Mouse (Mus musculus): Measurements from ENCODE around the gene Wasf3.
"Not testable (repeated sequence)": the region's sequence is repeated elsewhere in the genome, so short reads cannot be mapped to it uniquely, and the experiment has no call there.

Wasf3 gene

DNA sequence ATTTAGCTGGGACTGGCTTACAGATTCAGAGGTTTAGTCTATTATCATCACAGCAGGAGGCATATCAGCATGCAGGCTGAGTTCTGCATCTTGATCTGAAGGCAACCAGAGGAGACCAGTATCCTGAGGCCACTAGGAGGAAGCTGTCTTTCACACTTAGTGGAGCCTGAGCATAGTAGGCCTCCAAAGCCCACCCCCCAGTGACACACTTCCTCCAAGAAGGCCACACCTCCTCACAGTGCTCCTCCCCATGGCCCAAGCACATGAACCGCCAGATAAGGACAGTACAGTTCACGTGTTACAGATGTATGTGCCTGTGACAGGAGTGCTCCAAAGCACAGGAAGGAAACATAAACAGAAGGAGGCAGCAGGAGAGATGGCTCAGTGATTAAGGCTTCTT is 58.0 kb downstream of the Wasf3 start:
- no peak for DNase-seq (ENCODE audit: low spot score in 2 of 2)

DNA sequence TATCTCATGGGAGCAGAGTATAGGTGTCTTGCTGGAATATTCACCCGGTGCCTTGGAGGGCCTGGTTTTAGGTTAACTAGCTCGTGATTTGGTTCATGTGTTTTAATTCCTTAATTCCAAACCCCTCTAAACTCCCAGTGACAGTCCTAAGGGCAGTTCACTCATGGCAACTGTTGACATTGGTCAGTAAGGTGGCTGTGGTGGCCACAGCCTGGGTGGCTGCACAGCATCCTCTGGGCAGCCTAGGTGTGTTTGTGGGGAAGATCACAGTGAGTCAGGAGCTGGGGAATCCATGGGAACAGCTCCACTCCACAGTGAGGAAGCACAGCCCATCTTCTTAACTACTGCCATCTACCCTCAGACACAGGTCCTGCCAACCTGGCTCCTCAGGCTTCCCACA is 61.8 kb downstream of the Wasf3 start:
- no peak for DNase-seq (ENCODE audit: low spot score in 2 of 2)

DNA sequence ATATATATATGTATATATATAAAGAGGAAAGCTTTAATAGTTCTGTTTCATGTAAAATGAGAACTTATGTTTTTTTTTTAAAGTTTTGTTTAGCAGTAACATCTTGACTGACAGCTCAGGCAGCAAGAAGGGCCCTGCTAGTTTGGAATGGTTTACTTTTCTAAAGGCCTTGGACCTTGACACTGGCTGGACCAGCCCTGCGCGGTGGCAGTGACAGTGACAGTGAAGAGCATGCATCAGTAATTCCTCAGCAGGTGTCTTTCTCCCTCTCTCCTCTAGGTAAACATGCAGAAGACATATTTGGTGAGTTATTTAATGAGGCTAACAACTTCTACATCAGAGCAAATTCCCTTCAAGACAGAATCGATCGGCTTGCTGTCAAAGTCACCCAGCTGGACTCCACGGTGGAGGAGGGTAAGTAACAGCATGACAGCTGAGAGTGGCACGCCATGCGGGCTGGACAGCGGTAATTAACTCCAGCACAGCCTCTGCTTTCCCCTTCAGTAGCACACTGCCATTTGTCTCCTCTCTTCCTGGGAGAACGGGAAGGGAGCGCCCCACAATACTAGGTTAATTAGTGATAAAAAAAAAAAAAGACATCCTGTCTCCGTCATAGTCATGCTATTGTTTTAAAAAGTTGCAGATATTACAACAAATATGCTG is 66.9 kb downstream of the Wasf3 start:
- no peak for DNase-seq (ENCODE audit: low spot score in 2 of 2)

DNA sequence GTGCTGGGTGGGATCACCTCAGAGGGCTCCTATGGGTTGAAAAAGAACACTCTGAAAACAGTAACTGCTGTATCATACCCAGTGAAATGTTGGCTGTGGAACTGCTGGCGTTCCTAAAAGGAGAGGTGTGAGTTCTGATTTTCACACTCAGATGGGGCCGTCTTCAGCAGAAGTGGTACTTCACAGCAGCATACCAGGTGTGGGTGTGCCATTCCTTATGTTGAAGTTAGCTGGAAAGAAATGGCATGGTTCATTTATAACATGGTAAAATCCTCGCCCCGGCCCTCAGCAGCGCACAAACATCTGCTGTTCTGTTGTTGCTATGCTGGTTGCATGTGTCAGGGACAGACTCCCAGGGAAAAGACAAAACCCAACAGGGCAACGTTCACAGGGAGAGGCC is 68.8 kb downstream of the Wasf3 start:
- DNase-seq (ENCODE audit: low spot score in 2 of 2) = peak; percentile 26 to 35

DNA sequence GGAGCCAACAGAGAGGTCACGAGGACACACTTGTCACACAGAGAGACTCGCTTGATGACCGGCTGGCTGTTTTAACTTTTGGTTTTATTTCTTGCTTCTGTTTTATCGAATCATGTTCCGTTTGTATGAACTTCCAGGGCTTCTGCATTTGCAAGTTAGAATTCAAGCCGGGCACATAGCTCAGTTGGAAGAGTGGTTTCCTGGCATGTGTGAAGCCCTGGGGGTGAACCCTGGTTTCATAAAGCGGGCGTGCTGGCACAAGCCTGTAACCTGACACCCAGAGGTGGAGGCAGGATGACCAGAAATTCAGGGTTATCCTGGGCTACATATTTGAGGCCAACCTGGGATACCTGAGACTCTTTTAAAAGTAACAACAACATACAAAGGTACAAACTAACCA is 76.8 kb downstream of the Wasf3 start:
- no peak for DNase-seq (ENCODE audit: low spot score in 2 of 2)

DNA sequence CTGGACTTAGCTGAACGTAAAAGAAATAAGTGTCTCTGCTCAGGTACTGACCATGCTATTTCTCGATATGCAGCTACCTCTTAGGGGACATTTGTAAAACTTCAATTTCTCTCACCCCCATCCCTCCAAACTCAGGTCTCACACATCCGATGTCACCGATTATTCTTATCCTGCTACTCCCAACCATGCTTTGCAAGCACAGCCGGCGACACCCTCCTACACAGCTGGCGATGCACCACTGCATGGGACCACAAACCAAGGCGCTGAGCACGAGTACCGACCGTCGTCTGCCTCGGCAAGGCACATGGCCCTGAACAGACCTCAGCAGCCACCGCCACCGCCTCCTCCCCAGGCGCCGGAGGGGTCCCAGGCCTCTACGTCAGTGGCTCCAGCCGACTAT is 81.9 kb downstream of the Wasf3 start:
- peak in 1 of 2 experiments; percentile 13 for DNase-seq (ENCODE audit: low spot score in 2 of 2)

DNA sequence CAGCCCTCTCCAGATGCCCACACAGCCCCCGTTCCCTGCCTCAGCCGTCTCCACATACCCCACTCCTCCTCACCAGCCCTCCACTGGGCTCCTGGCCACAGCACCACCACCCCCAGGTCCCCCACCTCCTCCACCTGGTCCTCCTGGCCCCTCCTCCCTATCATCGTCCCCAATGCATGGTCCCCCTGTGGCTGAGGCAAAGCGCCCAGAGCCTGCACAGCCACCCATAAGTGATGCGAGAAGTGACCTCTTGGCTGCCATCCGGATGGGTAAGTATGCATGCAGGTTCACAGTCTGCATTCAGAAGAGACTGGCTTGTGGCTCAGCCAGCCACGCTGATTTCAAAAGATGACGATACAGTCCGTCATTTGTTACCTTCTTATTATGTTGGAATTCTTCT is 83.5 kb downstream of the Wasf3 start:
- DNase-seq (ENCODE audit: low spot score in 2 of 2) = no peak

DNA sequence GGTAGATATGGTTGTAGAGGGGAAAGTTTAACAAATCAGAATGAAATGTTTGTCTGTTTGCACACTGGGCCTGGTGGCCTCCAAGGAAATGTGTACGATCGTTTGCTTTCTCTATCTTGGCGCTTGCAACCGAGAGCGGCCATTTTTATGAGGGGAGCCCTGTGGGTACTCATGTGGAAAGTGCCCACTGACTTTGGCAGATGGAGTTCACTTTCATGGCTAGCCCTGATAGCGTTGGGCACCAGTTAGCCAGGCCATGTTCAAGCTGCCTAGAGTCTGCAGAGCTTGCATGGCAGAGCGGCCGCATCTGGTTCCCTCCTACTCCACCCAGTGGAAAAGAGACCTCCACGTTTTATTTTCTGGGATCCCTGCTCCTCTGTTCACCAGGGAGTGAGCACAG is 86.0 kb downstream of the Wasf3 start:
- DNase-seq (ENCODE audit: low spot score in 2 of 2) = no peak

DNA sequence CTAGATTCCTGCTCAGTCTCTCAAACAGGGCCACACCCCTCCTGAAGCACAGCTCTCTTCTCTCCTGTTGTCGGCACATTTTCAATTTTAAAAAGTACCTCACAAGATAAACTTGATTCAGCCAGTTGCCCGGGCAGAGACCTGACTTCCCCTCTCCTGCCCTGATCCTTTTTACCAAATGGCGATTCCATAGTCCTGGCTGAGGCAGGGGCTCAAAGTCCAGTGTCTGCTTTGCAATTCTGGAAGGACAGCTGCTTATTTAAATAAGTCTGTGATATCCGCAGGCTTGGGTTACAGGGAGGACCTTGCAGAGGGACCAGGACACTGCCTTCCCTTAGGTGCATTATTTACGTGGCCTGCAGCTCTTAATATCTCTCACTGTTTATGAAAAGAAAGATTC is 86.5 kb downstream of the Wasf3 start:
- DNase-seq (ENCODE audit: low spot score in 2 of 2) = no peak

DNA sequence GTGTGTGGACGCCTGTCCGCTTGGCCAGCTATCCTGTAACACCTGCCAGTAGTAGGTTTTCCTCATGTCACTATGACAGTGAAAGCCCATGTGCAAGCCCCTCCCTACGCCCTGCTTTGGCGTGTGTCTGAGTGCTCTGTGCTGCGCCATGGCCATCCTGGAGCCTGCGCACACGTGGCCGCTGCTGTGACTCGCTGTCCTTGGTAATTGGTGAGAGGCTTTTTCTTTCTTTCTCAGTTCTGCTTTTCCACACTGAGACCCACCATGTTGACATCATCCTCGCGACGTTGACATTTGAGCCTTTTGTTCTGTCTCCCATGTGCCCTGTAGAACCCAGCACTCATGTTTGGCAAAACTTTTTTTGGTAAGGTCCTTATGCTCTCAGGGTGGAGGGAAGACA is 87.0 kb downstream of the Wasf3 start:
- no peak for DNase-seq (ENCODE audit: low spot score in 2 of 2)

DNA sequence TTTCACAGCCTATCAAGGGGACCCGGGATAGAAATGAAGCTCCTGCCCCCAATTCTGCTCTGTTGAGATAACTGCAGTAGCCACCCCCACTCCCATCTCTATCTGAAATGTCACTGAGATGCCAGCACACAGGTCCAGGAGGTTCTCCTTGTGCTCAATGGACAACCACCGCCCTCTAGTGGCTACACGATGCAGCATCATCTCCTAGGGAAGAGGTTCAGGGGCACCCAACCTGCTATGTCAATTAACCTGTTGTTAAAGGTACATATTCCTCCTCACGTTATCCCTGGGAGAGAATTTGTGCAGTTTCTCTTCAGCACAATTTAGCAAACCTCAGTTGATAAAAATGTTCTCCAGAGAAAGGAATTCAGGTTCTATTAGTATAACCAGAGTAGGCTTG is 94.8 kb downstream of the Wasf3 start:
- peak; percentile 56 to 62 for DNase-seq (ENCODE audit: low spot score in 2 of 2)

DNA sequence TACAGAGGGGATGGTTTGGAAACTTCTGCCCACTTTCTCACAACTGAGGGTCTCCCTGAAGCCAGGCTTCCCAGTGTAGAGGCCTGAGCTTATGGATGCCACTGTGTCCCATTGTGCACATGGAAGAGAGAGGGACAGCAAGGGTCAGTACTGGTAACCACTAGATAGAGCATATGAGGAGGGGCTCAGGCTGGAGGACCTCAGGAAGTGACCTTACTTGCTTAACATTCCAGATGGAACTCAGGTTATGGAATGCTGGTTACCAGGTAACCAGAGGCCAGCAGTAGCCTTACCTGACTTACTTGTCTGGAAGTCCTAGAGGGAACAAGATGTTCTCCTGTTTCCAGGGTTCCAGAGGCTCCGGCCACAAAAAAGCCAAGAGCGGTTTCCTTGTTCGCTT is 96.9 kb downstream of the Wasf3 start, which contains the start of gene Gm6408:
Gene Gm6408 (plus strand): TSS at position 301 of the 400 bp plus-strand sequence.
- DNase-seq (ENCODE audit: low spot score in 2 of 2) = not testable (repeated sequence)

DNA sequence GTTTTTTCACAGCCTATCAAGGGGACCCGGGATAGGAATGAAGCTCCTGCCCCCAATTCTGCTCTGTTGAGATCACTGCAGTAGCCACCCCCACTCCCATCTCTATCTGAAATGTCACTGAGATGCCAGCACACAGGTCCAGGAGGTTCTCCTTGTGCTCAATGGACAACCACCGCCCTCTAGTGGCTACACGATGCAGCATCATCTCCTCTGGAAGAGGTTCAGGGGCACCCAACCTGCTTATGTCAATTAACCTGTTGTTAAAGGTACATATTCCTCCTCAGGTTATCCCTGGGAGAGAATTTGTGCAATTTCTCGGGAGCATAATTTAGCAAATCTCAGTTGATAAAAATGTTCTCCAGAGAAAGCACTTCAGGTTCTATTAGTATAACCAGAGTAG is 104.2 kb downstream of the Wasf3 start:
- DNase-seq (ENCODE audit: low spot score in 2 of 2) = peak; percentile 35 to 55

DNA sequence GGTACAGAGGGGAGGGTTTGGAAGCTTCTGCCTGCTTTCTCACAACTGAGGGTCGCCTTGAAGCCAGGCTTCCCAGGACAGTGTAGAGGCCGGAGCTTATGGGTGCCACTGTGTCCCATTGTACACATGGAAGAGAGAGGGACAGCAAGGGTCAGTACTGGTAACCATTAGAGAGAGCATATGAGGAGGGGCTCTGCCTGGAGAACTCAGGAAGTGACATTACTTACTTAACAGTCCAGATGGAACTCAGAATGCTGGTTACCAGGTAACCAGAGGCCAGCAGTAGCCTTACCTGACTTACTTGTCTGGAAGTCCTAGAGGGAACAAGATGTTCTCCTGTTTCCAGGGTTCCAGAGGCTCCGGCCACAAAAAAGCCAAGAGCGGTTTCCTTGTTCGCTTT is 106.3 kb downstream of the Wasf3 start, which contains the start of gene Gm6370:
Gene Gm6370 (plus strand): TSS at position 301 of the 400 bp plus-strand sequence.
- not testable (repeated sequence) for DNase-seq (ENCODE audit: low spot score in 2 of 2)

DNA sequence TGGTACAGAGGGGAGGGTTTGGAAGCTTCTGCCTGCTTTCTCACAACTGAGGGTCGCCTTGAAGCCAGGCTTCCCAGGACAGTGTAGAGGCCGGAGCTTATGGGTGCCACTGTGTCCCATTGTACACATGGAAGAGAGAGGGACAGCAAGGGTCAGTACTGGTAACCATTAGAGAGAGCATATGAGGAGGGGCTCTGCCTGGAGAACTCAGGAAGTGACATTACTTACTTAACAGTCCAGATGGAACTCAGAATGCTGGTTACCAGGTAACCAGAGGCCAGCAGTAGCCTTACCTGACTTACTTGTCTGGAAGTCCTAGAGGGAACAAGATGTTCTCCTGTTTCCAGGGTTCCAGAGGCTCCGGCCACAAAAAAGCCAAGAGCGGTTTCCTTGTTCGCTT is 117.3 kb downstream of the Wasf3 start, which contains the start of gene 4930449I24Rik:
Gene 4930449I24Rik (plus strand): TSS at position 301 of the 400 bp plus-strand sequence.
- not testable (repeated sequence) for DNase-seq (ENCODE audit: low spot score in 2 of 2)

DNA sequence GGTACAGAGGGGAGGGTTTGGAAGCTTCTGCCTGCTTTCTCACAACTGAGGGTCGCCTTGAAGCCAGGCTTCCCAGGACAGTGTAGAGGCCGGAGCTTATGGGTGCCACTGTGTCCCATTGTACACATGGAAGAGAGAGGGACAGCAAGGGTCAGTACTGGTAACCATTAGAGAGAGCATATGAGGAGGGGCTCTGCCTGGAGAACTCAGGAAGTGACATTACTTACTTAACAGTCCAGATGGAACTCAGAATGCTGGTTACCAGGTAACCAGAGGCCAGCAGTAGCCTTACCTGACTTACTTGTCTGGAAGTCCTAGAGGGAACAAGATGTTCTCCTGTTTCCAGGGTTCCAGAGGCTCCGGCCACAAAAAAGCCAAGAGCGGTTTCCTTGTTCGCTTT is 129.0 kb downstream of the Wasf3 start, which contains the start of gene Gm3402:
Gene Gm3402 (plus strand): TSS at position 301 of the 400 bp plus-strand sequence.
- not testable (repeated sequence) for DNase-seq (ENCODE audit: low spot score in 2 of 2)

Data from right cerebral cortex, adult 2 months (tissue).